Comparison of ENCODE assay signal across 27 mouse cellular contexts in genomic region chr5:136543171-136543570, GRCm38 (mm10).
"Had no signal": no experiment of that assay in that cellular context is flagged by ENCODE, and none has a peak within 500 bp of the region (broad histone marks: within the 10 kb centered on the region; RNA-seq: fewer than 3 reads in every experiment).

No protein-coding gene starts in this region.

- H3K27me3 ChIP-seq: heart, embryonic 12.5 days; hindbrain, embryonic 13.5 days; hindbrain, embryonic 15.5 days; kidney, embryonic 15.5 days; limb, embryonic 13.5 days; limb, embryonic 15.5 days; liver, embryonic 12.5 days had no signal

- H3K9me3 ChIP-seq: heart, embryonic 10.5 days; heart, embryonic 12.5 days; hindbrain, embryonic 10.5 days; hindbrain, embryonic 13.5 days; hindbrain, embryonic 15.5 days; kidney, embryonic 15.5 days; limb, embryonic 13.5 days; limb, embryonic 15.5 days; liver, embryonic 12.5 days had no signal

- DNase-seq: gastrocnemius, adult 2 months; gastrocnemius, postnatal 10 days; gastrocnemius, postnatal 25 days; heart, adult 18-20 months; heart, postnatal 10 days; heart, postnatal 4 days; kidney, adult 11 months; kidney, adult 2 months; kidney, adult 9 months; kidney, postnatal 14 days; kidney, postnatal 36 days; layer of hippocampus, adult 9-11 months; layer of hippocampus, postnatal 36 days; left cerebral cortex, postnatal 4 days had no signal

- H3K4me3 ChIP-seq: gastrocnemius, adult 2 months; heart, embryonic 10.5 days; heart, embryonic 12.5 days; hindbrain, embryonic 10.5 days; hindbrain, embryonic 13.5 days; hindbrain, embryonic 15.5 days; kidney, embryonic 15.5 days; limb, embryonic 13.5 days; limb, embryonic 15.5 days; liver, embryonic 12.5 days had no signal

- ATAC-seq: hindbrain, postnatal 0 days; intestine, embryonic 16.5 days; liver, embryonic 12.5 days had no signal

- H3K9ac ChIP-seq: heart, embryonic 12.5 days; hindbrain, embryonic 13.5 days; hindbrain, embryonic 15.5 days; kidney, embryonic 15.5 days; limb, embryonic 13.5 days; limb, embryonic 15.5 days; liver, embryonic 12.5 days; liver, embryonic 14.5 days had no signal

- H3K27ac ChIP-seq: gastrocnemius, adult 2 months; heart, embryonic 10.5 days; hindbrain, embryonic 10.5 days; hindbrain, embryonic 13.5 days; hindbrain, embryonic 15.5 days; hindbrain, postnatal 0 days; kidney, embryonic 15.5 days; kidney, postnatal 0 days; limb, embryonic 13.5 days; limb, embryonic 15.5 days; liver, embryonic 12.5 days; liver, embryonic 14.5 days had no signal

- H3K36me3 ChIP-seq: heart, embryonic 10.5 days; heart, embryonic 12.5 days; hindbrain, embryonic 13.5 days; hindbrain, embryonic 15.5 days; kidney, embryonic 15.5 days; limb, embryonic 13.5 days; limb, embryonic 15.5 days; liver, embryonic 12.5 days had no signal

- H3K4me2 ChIP-seq: heart, embryonic 12.5 days; hindbrain, embryonic 13.5 days; hindbrain, embryonic 15.5 days; kidney, embryonic 15.5 days; limb, embryonic 13.5 days; limb, embryonic 15.5 days; liver, embryonic 12.5 days had no signal
